Mouse (Mus musculus): ENCODE measurements around the gene Pbx1.

DNA sequence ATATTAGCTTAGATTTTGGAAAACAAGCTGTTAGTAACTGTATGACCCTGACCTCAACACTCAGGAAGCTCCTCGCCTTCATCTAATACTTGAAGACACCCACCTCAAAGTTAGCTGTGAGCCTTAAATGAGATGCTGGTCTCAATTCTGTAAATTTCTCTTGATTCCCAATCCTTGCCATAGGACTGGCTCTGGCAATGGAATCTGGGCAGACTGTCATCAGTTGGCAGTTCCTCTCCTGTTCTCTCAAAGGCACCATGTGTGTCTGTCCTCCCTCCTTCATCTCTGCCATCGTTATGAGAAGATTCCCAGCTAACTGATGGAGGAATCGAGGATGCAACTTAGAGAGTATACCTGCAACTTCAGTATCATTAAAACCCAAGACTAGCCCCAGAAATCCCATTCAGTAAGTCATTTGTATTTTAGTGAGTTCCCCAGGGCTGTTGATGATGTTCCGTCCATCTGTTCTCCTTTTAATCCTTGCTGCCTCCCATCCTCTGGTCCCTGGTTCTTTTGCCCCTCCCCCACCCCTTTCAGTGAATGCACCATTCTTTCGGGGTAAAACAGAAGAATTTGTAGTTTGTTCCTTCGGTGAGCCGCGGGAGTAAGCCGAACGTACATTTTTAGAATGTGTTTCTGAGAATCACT lies 353.2 kb downstream of the Pbx1 start:
- TF ChIP-seq POLR2A (IDR thresholded peaks at IDR 0.05; ENCODE audit: low read depth, low read length), result no peak
- no peak for TF ChIP-seq CTCF (conservative IDR thresholded peaks at IDR 0.05; ENCODE audit: insufficient read depth, insufficient read length, low read depth, low read length)
